8 mouse cellular contexts compared by ENCODE assay signal in the genomic region with DNA sequence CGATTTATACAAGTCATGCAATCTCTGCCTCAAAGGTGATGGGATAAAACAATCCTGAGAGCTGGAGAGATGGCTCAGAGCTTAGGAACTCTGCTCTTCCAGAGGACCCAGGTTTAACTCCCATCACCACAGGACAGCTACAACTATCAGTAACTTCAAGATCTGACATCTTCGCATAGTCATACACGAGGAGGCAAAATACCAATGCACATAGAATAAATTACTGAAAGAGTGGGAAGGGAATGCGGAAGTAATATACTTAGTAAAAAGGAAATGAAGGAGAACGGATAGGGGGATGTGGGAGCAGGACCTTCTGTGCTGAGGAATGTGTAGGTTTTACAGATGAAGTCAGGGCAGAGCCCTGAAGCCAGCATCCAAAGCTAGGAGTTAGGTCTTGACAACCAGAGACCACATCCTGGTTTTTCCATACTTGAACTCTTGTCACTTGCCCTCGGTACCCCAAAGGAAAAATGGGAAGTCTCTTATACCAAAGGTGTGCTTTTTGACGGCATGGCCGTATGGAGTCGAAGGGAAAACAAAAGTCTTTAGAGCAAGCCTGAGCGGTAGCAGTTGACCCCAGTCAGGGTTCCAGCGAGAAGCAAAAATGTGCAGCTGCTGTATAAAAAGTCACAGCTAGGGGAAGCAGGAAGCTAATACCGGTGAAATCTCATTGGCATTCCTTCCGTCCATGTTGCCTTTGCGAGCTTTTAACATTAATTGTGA. TPM values are rescaled to one million over a fixed set of nuclear protein-coding genes. Genes with fewer than 3 reads are reported as not detected.
DNase-seq lines count a peak whose midpoint lies in the region; ATAC-seq lines count a peak whose summit lies in the region.

No protein-coding gene starts in this region.

- peak overlapping the region; percentile 66 for H3K9ac ChIP-seq in forebrain, embryonic 14.5 days (ENCODE audit: low read length)
- H3K9ac ChIP-seq in liver, embryonic 13.5 days = peak overlapping the region; percentile 85

- H3K4me2 ChIP-seq in forebrain, embryonic 14.5 days (ENCODE audit: low read length) = peak overlapping the region; percentile 89
- H3K4me2 ChIP-seq in liver, embryonic 13.5 days = peak overlapping the region; percentile 89

- peak overlapping the region; percentile 49 for H3K4me3 ChIP-seq in forebrain, embryonic 14.5 days (ENCODE audit: low read depth, low read length)
- peak overlapping the region; percentile 77 for H3K4me3 ChIP-seq in liver, embryonic 13.5 days (replicated peaks)

- H3K27me3 ChIP-seq in forebrain, embryonic 14.5 days (replicated peaks; ENCODE audit: control insufficient read depth, insufficient read depth, low read length) = no peaks in the 10 kb centered on the region
- H3K27me3 ChIP-seq in liver, embryonic 13.5 days = no peaks in the 10 kb centered on the region

- DNase-seq in CD4-positive, CD25-positive, alpha-beta regulatory T cell, adult 2 months (ENCODE audit: low read depth, low spot score) = peak; percentile 35
- peak; percentile 50 for DNase-seq in 3T3-L1 (ENCODE audit: low read depth, low spot score)
- DNase-seq in forebrain, embryonic 14.5 days (ENCODE audit: low spot score) = no peak
- no peak for DNase-seq in liver, embryonic 13.5 days
- DNase-seq in Muller cell, postnatal 12 days (ENCODE audit: inconsistent ontology term) = no peak
- no peak for DNase-seq in urinary bladder, adult 2 months (ENCODE audit: low spot score)
- no peak for DNase-seq in frontal cortex, postnatal 14 days (ENCODE audit: low spot score in 2 of 2)

- ATAC-seq in CD4-positive, CD25-positive, alpha-beta regulatory T cell, adult 4 months = no peak
- peak; percentile 14; the same call in 1 of the 2 replicates for ATAC-seq in forebrain, embryonic 14.5 days
- ATAC-seq in liver, embryonic 13.5 days (ENCODE audit: low read depth) = no peak

- H3K27ac ChIP-seq in forebrain, embryonic 14.5 days (ENCODE audit: low read depth, low read length) = peak overlapping the region; percentile 82; the same call in 1 of the 2 replicates
- peak overlapping the region; percentile 94 for H3K27ac ChIP-seq in liver, embryonic 13.5 days

- WGBS in forebrain, embryonic 14.5 days = 67% methylated on average over 14 of the region's 14 CpGs
- whole genome bisulfite sequencing in liver, embryonic 13.5 days (ENCODE audit: insufficient replicate concordance) = 31% methylated on average over 14 of the region's 14 CpGs

- H3K36me3 ChIP-seq in forebrain, embryonic 14.5 days (ENCODE audit: control insufficient read depth, insufficient read depth, low read length) = peaks cover 37% of the 10 kb centered on the region
- peaks cover 68% of the 10 kb centered on the region for H3K36me3 ChIP-seq in liver, embryonic 13.5 days

- H3K4me1 ChIP-seq in forebrain, embryonic 14.5 days (ENCODE audit: control insufficient read depth, insufficient read depth, low read length) = peaks cover 8% of the 10 kb centered on the region
- H3K4me1 ChIP-seq in liver, embryonic 13.5 days (replicated peaks) = peaks cover 92% of the 10 kb centered on the region

- H3K9me3 ChIP-seq in forebrain, embryonic 14.5 days (replicated peaks; ENCODE audit: control insufficient read depth, low read length) = no peaks in the 10 kb centered on the region
- no peaks in the 10 kb centered on the region for H3K9me3 ChIP-seq in liver, embryonic 13.5 days (replicated peaks)

RNA-seq across cellular contexts. Expression of a gene that starts 7.4 kb away (rescaled TPM):
- 100 to 1,000 TPM; 433 to 535 TPM for polyA plus RNA-seq in CD4-positive, CD25-positive, alpha-beta regulatory T cell, adult 4 months (2017; shearing (Covaris generic))
- polyA plus RNA-seq in forebrain, embryonic 14.5 days (2014; fragmentation: Nextera tagmentation; extraction: Ambion mirVana) = 302 and 403 TPM in 2 replicates
- polyA plus RNA-seq in liver, embryonic 13.5 days (2015; fragmentation: Nextera tagmentation; extraction: Ambion mirVana) = 356 and 357 TPM in 2 replicates
- polyA plus RNA-seq in urinary bladder, adult 2 months (2012; rRNA removed) = 429 and 475 TPM in 2 replicates

RNA-seq across cellular contexts. Expression of a gene that starts 8.0 kb away (rescaled TPM):
- polyA plus RNA-seq in CD4-positive, CD25-positive, alpha-beta regulatory T cell, adult 4 months (2017; shearing (Covaris generic)) = 10 to 100 TPM; 76.9 to 95.0 TPM
- 296 and 326 TPM in 2 replicates for polyA plus RNA-seq in forebrain, embryonic 14.5 days (2014; fragmentation: Nextera tagmentation; extraction: Ambion mirVana)
- polyA plus RNA-seq in liver, embryonic 13.5 days (2015; fragmentation: Nextera tagmentation; extraction: Ambion mirVana) = 202 and 208 TPM in 2 replicates
- 180 and 204 TPM in 2 replicates for polyA plus RNA-seq in urinary bladder, adult 2 months (2012; rRNA removed)

RNA-seq across cellular contexts. Expression of a gene that starts 8.0 kb away (rescaled TPM):
- 1 to 10 TPM; 3.4 to 5.0 TPM for polyA plus RNA-seq in CD4-positive, CD25-positive, alpha-beta regulatory T cell, adult 4 months (2017; shearing (Covaris generic))
- polyA plus RNA-seq in forebrain, embryonic 14.5 days (2014; fragmentation: Nextera tagmentation; extraction: Ambion mirVana) = 0.63 and 0.80 TPM in 2 replicates
- polyA plus RNA-seq in liver, embryonic 13.5 days (2015; fragmentation: Nextera tagmentation; extraction: Ambion mirVana) = 43.4 and 43.8 TPM in 2 replicates
- 3.9 and 4.8 TPM in 2 replicates for polyA plus RNA-seq in urinary bladder, adult 2 months (2012; rRNA removed)

RNA-seq across cellular contexts. Expression of a gene that starts 8.0 kb away (rescaled TPM):
- polyA plus RNA-seq in CD4-positive, CD25-positive, alpha-beta regulatory T cell, adult 4 months (2017; shearing (Covaris generic)) = 10 to 100 TPM; 58.4 to 70.3 TPM
- polyA plus RNA-seq in forebrain, embryonic 14.5 days (2014; fragmentation: Nextera tagmentation; extraction: Ambion mirVana) = 27.5 and 29.6 TPM in 2 replicates
- polyA plus RNA-seq in liver, embryonic 13.5 days (2015; fragmentation: Nextera tagmentation; extraction: Ambion mirVana) = 34.3 and 35.7 TPM in 2 replicates
- 84.6 and 87.2 TPM in 2 replicates for polyA plus RNA-seq in urinary bladder, adult 2 months (2012; rRNA removed)

RNA-seq across cellular contexts. Expression of a gene that starts 33.3 kb away (rescaled TPM):
- polyA plus RNA-seq in CD4-positive, CD25-positive, alpha-beta regulatory T cell, adult 4 months (2017; shearing (Covaris generic)) = 10 to 100 TPM; 10.7 to 12.5 TPM
- polyA plus RNA-seq in forebrain, embryonic 14.5 days (2014; fragmentation: Nextera tagmentation; extraction: Ambion mirVana) = 0.63 and 1.2 TPM in 2 replicates
- 7.8 and 9.3 TPM in 2 replicates for polyA plus RNA-seq in liver, embryonic 13.5 days (2015; fragmentation: Nextera tagmentation; extraction: Ambion mirVana)
- 52.5 and 56.2 TPM in 2 replicates for polyA plus RNA-seq in urinary bladder, adult 2 months (2012; rRNA removed)

Comparison
In these comparisons a context has a peak if more than half of its experiments do, and no peak if none do; other contexts are left out.
1. DNase-seq: peak in CD4-positive, CD25-positive, alpha-beta regulatory T cell, adult 2 months (single experiment) and 3T3-L1 (single experiment); none in forebrain, embryonic 14.5 days (single experiment), liver, embryonic 13.5 days (single experiment), Muller cell, postnatal 12 days (single experiment), urinary bladder, adult 2 months (single experiment) and frontal cortex, postnatal 14 days (0 of 2).